Mouse (Mus musculus): ENCODE measurements around the gene Epb41l1. TPM values are rescaled to one million over a fixed set of nuclear protein-coding genes. Genes with fewer than 3 reads are reported as not detected.

Gene Epb41l1
- polyA plus RNA-seq, 1 experiment from 2014 or later, result 0.49 TPM

- 0 out of 2 replicates have a peak, but pooled peaks cover 5% of the 10 kb centered on the region for H3K36me3 ChIP-seq (replicated peaks; ENCODE audit: insufficient read depth, low read length)
- 67% methylated on average over 6 of the region's 6 CpGs for WGBS (ENCODE audit: insufficient replicate concordance)
- no peak for ATAC-seq
- H3K4me3 ChIP-seq (ENCODE audit: low read depth, low read length), result no peak overlapping the region
- no peaks in the 10 kb centered on the region for H3K9me3 ChIP-seq (ENCODE audit: low read length)
- no peak overlapping the region for H3K9ac ChIP-seq (replicated peaks)
- H3K27me3 ChIP-seq (ENCODE audit: insufficient read depth, low read length), result no peaks in the 10 kb centered on the region
- TF ChIP-seq EP300 (IDR thresholded peaks at IDR 0.05; ENCODE audit: low read depth) (no peak), CTCF (IDR thresholded peaks at IDR 0.05; ENCODE audit: low read depth) (no peak)
- H3K27ac ChIP-seq (ENCODE audit: low read depth), result no peak overlapping the region
- DNase-seq, result no peak
- H3K4me2 ChIP-seq (ENCODE audit: low read depth, low read length), result no peak overlapping the region
- H3K4me1 ChIP-seq (ENCODE audit: insufficient read depth), result no peaks in the 10 kb centered on the region
These were observed 97.6 kb downstream of the Epb41l1 start for GRCm38 (mm10) chr2:156518306-156518705.

DNA sequence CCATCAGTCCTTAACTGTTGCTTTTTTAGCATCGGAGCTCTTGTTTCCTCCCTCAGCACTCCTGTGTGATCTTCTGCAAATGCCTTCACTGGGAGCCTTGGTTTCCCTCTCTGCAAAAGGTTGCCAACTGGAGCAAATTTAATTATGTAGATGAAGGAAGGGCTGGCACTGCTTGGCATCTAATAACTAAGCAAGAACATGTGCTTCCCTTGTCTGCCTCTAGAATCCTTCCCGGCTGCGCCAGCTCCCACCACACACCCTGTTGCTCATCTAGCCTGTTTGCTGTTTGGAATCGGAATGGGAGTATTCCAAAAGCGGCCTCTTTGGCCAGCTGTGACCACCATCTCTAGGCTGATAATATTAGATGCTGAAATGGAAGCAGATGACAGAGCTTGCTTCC lies 98.9 kb downstream of the Epb41l1 start:
- no peak overlapping the region for H3K9ac ChIP-seq (replicated peaks)
- no peak for ATAC-seq
- H3K4me2 ChIP-seq (ENCODE audit: low read depth, low read length), result no peak overlapping the region
- DNase-seq, result no peak
- no peaks in the 10 kb centered on the region for H3K9me3 ChIP-seq (ENCODE audit: low read length)
- TF ChIP-seq EP300 (IDR thresholded peaks at IDR 0.05; ENCODE audit: low read depth) (no peak), CTCF (IDR thresholded peaks at IDR 0.05; ENCODE audit: low read depth) (no peak)
- WGBS (ENCODE audit: insufficient replicate concordance), result 82% methylated on average over 5 of the region's 5 CpGs
- no peak overlapping the region for H3K4me3 ChIP-seq (ENCODE audit: low read depth, low read length)
- 0 out of 2 replicates have a peak, but pooled peaks cover 5% of the 10 kb centered on the region for H3K36me3 ChIP-seq (replicated peaks; ENCODE audit: insufficient read depth, low read length)
- no peaks in the 10 kb centered on the region for H3K27me3 ChIP-seq (ENCODE audit: insufficient read depth, low read length)
- no peaks in the 10 kb centered on the region for H3K4me1 ChIP-seq (ENCODE audit: insufficient read depth)
- H3K27ac ChIP-seq (ENCODE audit: low read depth), result no peak overlapping the region

DNA sequence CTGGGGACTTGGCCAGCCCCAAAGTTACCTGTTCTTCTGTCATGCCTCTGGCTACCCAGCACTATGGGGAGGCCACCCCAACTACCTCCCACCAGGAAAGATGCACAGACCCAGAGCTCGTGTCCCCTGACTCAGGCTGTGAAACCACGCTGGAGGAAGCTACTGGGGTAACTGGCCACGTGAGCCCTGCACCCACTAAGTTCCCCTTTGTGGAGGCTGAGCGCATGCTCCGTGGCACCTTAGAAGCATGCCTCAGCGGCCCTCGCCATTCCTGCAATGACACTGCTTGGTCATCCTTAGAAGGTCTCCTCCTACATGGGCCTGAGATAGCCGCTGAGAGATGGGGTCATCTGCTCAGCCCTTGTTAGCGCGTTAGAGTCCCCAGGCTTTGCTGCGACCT lies 102.3 kb downstream of the Epb41l1 start:
- no peaks in the 10 kb centered on the region for H3K9me3 ChIP-seq (ENCODE audit: low read length)
- WGBS (ENCODE audit: insufficient replicate concordance), result 59% methylated on average over 11 of the region's 11 CpGs
- no peak overlapping the region for H3K4me2 ChIP-seq (ENCODE audit: low read depth, low read length)
- no peaks in the 10 kb centered on the region for H3K27me3 ChIP-seq (ENCODE audit: insufficient read depth, low read length)
- DNase-seq (peak; percentile 33), ATAC-seq (no peak)
- H3K9ac ChIP-seq (replicated peaks), result no peak overlapping the region
- TF ChIP-seq CTCF (IDR thresholded peaks at IDR 0.05; ENCODE audit: low read depth) (no peak), EP300 (IDR thresholded peaks at IDR 0.05; ENCODE audit: low read depth) (no peak)
- H3K4me3 ChIP-seq (ENCODE audit: low read depth, low read length), result no peak overlapping the region
- H3K4me1 ChIP-seq (ENCODE audit: insufficient read depth), result no peaks in the 10 kb centered on the region
- 0 out of 2 replicates have a peak, but pooled peaks cover 9% of the 10 kb centered on the region for H3K36me3 ChIP-seq (replicated peaks; ENCODE audit: insufficient read depth, low read length)
- H3K27ac ChIP-seq (ENCODE audit: low read depth), result no peak overlapping the region

DNA sequence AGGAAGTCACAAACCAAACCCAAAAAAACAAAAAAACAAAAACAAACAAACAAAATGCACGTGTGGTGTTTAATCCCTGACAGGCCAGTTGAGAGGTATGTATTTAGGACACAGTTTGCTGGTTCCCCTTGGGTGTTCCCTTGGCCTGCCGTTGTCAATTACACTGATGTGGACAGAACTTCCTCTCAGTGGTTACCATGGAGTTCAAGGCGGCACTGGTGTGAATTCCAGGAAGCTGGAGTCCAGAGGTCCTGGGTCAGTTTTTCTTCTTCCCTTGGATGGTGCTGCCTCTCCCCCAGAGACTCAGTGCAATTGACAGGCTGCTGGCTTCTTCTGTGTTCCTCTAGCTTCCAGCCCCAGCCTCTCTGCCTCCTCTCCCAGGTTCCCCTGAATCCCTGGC lies 103.4 kb downstream of the Epb41l1 start:
- no peak for ATAC-seq
- H3K9me3 ChIP-seq (ENCODE audit: low read length), result no peaks in the 10 kb centered on the region
- no peak overlapping the region for H3K4me2 ChIP-seq (ENCODE audit: low read depth, low read length)
- no peaks in the 10 kb centered on the region for H3K27me3 ChIP-seq (ENCODE audit: insufficient read depth, low read length)
- 0 out of 2 replicates have a peak, but pooled peaks cover 9% of the 10 kb centered on the region for H3K36me3 ChIP-seq (replicated peaks; ENCODE audit: insufficient read depth, low read length)
- no peak for DNase-seq
- no peak overlapping the region for H3K9ac ChIP-seq (replicated peaks)
- no peak overlapping the region for H3K4me3 ChIP-seq (ENCODE audit: low read depth, low read length)
- TF ChIP-seq EP300 (IDR thresholded peaks at IDR 0.05; ENCODE audit: low read depth) (no peak), CTCF (IDR thresholded peaks at IDR 0.05; ENCODE audit: low read depth) (no peak)
- no peaks in the 10 kb centered on the region for H3K4me1 ChIP-seq (ENCODE audit: insufficient read depth)
- no peak overlapping the region for H3K27ac ChIP-seq (ENCODE audit: low read depth)
- 32% methylated on average over 3 of the region's 3 CpGs for WGBS (ENCODE audit: insufficient replicate concordance)

DNA sequence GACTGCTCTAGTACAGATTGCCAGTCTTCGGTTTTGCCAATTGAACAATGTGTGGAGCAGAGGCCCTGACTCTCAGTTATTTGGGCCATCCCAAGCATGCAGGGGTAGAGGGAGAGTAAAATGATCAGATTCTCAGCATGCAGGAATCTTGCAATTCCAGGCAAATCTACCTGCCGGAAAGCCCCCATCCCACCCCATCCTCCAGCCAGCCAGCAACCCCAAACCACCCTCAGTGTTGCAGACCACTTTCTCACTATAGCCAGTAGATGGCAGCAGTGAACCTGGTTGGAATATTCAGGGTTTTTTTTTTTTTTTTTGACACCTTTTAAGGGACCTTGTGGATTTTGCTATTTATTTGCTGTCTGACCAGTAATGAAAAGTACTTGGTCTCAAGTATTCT lies 109.0 kb downstream of the Epb41l1 start:
- WGBS (ENCODE audit: insufficient replicate concordance), result 50% methylated on average over 2 of the region's 2 CpGs
- ATAC-seq, result no peak
- DNase-seq, result no peak

GRCm38 (mm10) chr2:156533160-156533559 lies 112.5 kb downstream of the Epb41l1 start:
- DNase-seq (no peak), ATAC-seq (no peak)
- Histone ChIP-seq H3K4me1 (ENCODE audit: insufficient read depth) (no peaks in the 10 kb centered on the region), H3K9ac (replicated peaks) (no peak overlapping the region), H3K4me3 (ENCODE audit: low read depth, low read length) (no peak overlapping the region), H3K27me3 (ENCODE audit: insufficient read depth, low read length) (no peaks in the 10 kb centered on the region), H3K27ac (ENCODE audit: low read depth) (no peak overlapping the region), H3K36me3 (replicated peaks; ENCODE audit: insufficient read depth, low read length) (no peaks in the 10 kb centered on the region), H3K9me3 (ENCODE audit: low read length) (no peaks in the 10 kb centered on the region), H3K4me2 (ENCODE audit: low read depth, low read length) (no peak overlapping the region)
- TF ChIP-seq EP300 (IDR thresholded peaks at IDR 0.05; ENCODE audit: low read depth), result no peak
- no peak for TF ChIP-seq CTCF (IDR thresholded peaks at IDR 0.05; ENCODE audit: low read depth)
- 48% methylated on average over 2 of the region's 2 CpGs for WGBS (ENCODE audit: insufficient replicate concordance)

More for the DNA sequence above, 109.0 kb downstream of the Epb41l1 start:
- H3K4me3 ChIP-seq (ENCODE audit: low read depth, low read length), result no peak overlapping the region
- no peak overlapping the region for H3K9ac ChIP-seq (replicated peaks)
- H3K4me2 ChIP-seq (ENCODE audit: low read depth, low read length), result no peak overlapping the region
- H3K9me3 ChIP-seq (ENCODE audit: low read length), result no peaks in the 10 kb centered on the region
- no peaks in the 10 kb centered on the region for H3K27me3 ChIP-seq (ENCODE audit: insufficient read depth, low read length)
- TF ChIP-seq EP300 (IDR thresholded peaks at IDR 0.05; ENCODE audit: low read depth) (no peak), CTCF (IDR thresholded peaks at IDR 0.05; ENCODE audit: low read depth) (peak; percentile 75)
- H3K36me3 ChIP-seq (replicated peaks; ENCODE audit: insufficient read depth, low read length), result 0 out of 2 replicates have a peak, but pooled peaks cover 3% of the 10 kb centered on the region
- no peak overlapping the region for H3K27ac ChIP-seq (ENCODE audit: low read depth)
- no peaks in the 10 kb centered on the region for H3K4me1 ChIP-seq (ENCODE audit: insufficient read depth)

Data from liver, postnatal 0 days (tissue).